Mouse (Mus musculus): ENCODE results near the gene Sun2.

GRCm38 (mm10) chr15:79744001-79744400, 1.7 kb upstream of the Sun2 start:
- TF ChIP-seq CTCF (conservative IDR thresholded peaks at IDR 0.05; ENCODE audit: low read length) (no peak), NANOG (IDR thresholded peaks at IDR 0.05; ENCODE audit: borderline replicate concordance, low read length) (no peak), POU5F1 (IDR thresholded peaks at IDR 0.05; ENCODE audit: borderline replicate concordance, low read length) (no peak)
